Comparison of ENCODE assay signal across 28 mouse cellular contexts in genomic region chr4:140637269-140637668, GRCm38 (mm10). TPM values are rescaled to one million over a fixed set of nuclear protein-coding genes. Genes with fewer than 3 reads are reported as not detected.
DNase-seq lines count a peak whose midpoint lies in the region; ATAC-seq and TF ChIP-seq lines count a peak whose summit lies in the region.
"Had no signal": no experiment of that assay in that cellular context is flagged by ENCODE, and none has a peak within 500 bp of the region (broad histone marks: within the 10 kb centered on the region; RNA-seq: fewer than 3 reads in every experiment).

No protein-coding gene starts in this region.

- ATAC-seq in hindbrain, embryonic 11.5 days (ENCODE audit: low FRiP score) = no peak
- 0 out of 2 replicates have a peak, but pooled peaks have one; percentile 10 for ATAC-seq in limb, embryonic 14.5 days (ENCODE audit: low FRiP score, low read depth)
- ATAC-seq: forebrain, embryonic 13.5 days; intestine, postnatal 0 days; lung, postnatal 0 days had no signal

- DNase-seq in cerebellum, adult 18-20 months = peak; percentile 47 to 66
- DNase-seq in cerebellum, adult 9-11 months = no peak
- DNase-seq in hindbrain, embryonic 10.5 days (ENCODE audit: low spot score) = no peak
- DNase-seq in hindbrain, embryonic 11.5 days (ENCODE audit: low spot score) = no peak
- DNase-seq in limb, embryonic 14.5 days (ENCODE audit: low spot score) = no peak
- no peak for DNase-seq in limb, embryonic 10.5 days (ENCODE audit: low spot score)
- DNase-seq in cerebellum, postnatal 25 days = peak; percentile 66 to 70
- no peak for DNase-seq in urinary bladder, postnatal 36 days (ENCODE audit: low spot score in 2 of 2)
- DNase-seq: adrenal gland, postnatal 10 days; gastrocnemius, postnatal 36 days; heart, adult 18-20 months; heart, postnatal 36 days; kidney, postnatal 14 days; liver, embryonic 13.5 days; lung, adult 18-20 months; midbrain, embryonic 14.5 days; right cerebral cortex, adult 18-20 months; spleen, adult 18-20 months; thymus, postnatal 25 days had no signal

- no peak overlapping the region for H3K9ac ChIP-seq in hindbrain, embryonic 11.5 days (ENCODE audit: low read depth, low read length)
- H3K9ac ChIP-seq in limb, embryonic 14.5 days (ENCODE audit: low read depth, low read length, severe bottlenecking) = no peak overlapping the region
- H3K9ac ChIP-seq: forebrain, embryonic 13.5 days; hindbrain, embryonic 14.5 days; limb, embryonic 15.5 days; liver, embryonic 13.5 days had no signal

- no peak for TF ChIP-seq POLR2A in limb, embryonic 14.5 days (IDR thresholded peaks at IDR 0.05; ENCODE audit: borderline replicate concordance, extremely low read depth, insufficient read depth, insufficient read length)

- H3K36me3 ChIP-seq in hindbrain, embryonic 10.5 days = peaks cover 79% of the 10 kb centered on the region
- no peaks in the 10 kb centered on the region for H3K36me3 ChIP-seq in hindbrain, embryonic 11.5 days (ENCODE audit: control insufficient read depth, insufficient read depth, low read length)
- H3K36me3 ChIP-seq in limb, embryonic 14.5 days (ENCODE audit: control insufficient read depth, insufficient read depth, low read length) = peaks cover 10% of the 10 kb centered on the region; the same call in 1 of the 2 replicates
- H3K36me3 ChIP-seq in limb, embryonic 10.5 days = peaks cover 30% of the 10 kb centered on the region
- H3K36me3 ChIP-seq: limb, embryonic 15.5 days; liver, embryonic 13.5 days had no signal

- 0 out of 2 replicates have a peak overlapping the region, but pooled peaks have one; percentile 16 for H3K27ac ChIP-seq in hindbrain, embryonic 10.5 days
- H3K27ac ChIP-seq in hindbrain, embryonic 11.5 days (ENCODE audit: low read depth, low read length) = no peak overlapping the region
- H3K27ac ChIP-seq in limb, embryonic 14.5 days (replicated peaks; ENCODE audit: low read depth, low read length) = no peak overlapping the region
- no peak overlapping the region for H3K27ac ChIP-seq in limb, embryonic 10.5 days
- H3K27ac ChIP-seq: forebrain, embryonic 13.5 days; hindbrain, embryonic 14.5 days; layer of hippocampus, adult 2 months; limb, embryonic 15.5 days; liver, embryonic 13.5 days; macrophage had no signal

- H3K4me2 ChIP-seq in hindbrain, embryonic 11.5 days (replicated peaks; ENCODE audit: low read depth, low read length) = no peak overlapping the region
- no peak overlapping the region for H3K4me2 ChIP-seq in limb, embryonic 14.5 days (replicated peaks; ENCODE audit: low read depth, low read length, severe bottlenecking)
- H3K4me2 ChIP-seq: forebrain, embryonic 13.5 days; heart, embryonic 11.5 days; hindbrain, embryonic 14.5 days; limb, embryonic 15.5 days; liver, embryonic 13.5 days had no signal

- H3K4me3 ChIP-seq in hindbrain, embryonic 10.5 days = no peak overlapping the region
- H3K4me3 ChIP-seq in hindbrain, embryonic 11.5 days (ENCODE audit: low read depth, low read length) = no peak overlapping the region
- H3K4me3 ChIP-seq in limb, embryonic 14.5 days (replicated peaks; ENCODE audit: low read length) = no peak overlapping the region
- H3K4me3 ChIP-seq in limb, embryonic 10.5 days = no peak overlapping the region
- H3K4me3 ChIP-seq: forebrain, embryonic 13.5 days; layer of hippocampus, adult 2 months; limb, embryonic 15.5 days; liver, embryonic 13.5 days had no signal

- WGBS in hindbrain, embryonic 10.5 days = 82% methylated on average over 8 of the region's 8 CpGs
- WGBS in hindbrain, embryonic 11.5 days = 87% methylated on average over 8 of the region's 8 CpGs
- WGBS in limb, embryonic 14.5 days = 81% methylated on average over 8 of the region's 8 CpGs
- WGBS in limb, embryonic 10.5 days = 79% methylated on average over 8 of the region's 8 CpGs

- H3K4me1 ChIP-seq in hindbrain, embryonic 10.5 days (replicated peaks) = peaks cover 65% of the 10 kb centered on the region
- H3K4me1 ChIP-seq in hindbrain, embryonic 11.5 days (replicated peaks; ENCODE audit: control insufficient read depth, insufficient read depth, low read length) = peaks cover 6% of the 10 kb centered on the region; the same call in 1 of the 2 replicates
- no peaks in the 10 kb centered on the region for H3K4me1 ChIP-seq in limb, embryonic 14.5 days (ENCODE audit: control insufficient read depth, insufficient read depth, low read length)
- peaks cover 40% of the 10 kb centered on the region for H3K4me1 ChIP-seq in limb, embryonic 10.5 days

- H3K9me3 ChIP-seq in hindbrain, embryonic 10.5 days = peaks cover 1% of the 10 kb centered on the region; the same call in 1 of the 2 replicates
- H3K9me3 ChIP-seq in hindbrain, embryonic 11.5 days (ENCODE audit: control insufficient read depth, low read length) = no peaks in the 10 kb centered on the region
- H3K9me3 ChIP-seq in limb, embryonic 14.5 days (ENCODE audit: control insufficient read depth, low read length) = no peaks in the 10 kb centered on the region
- H3K9me3 ChIP-seq in limb, embryonic 10.5 days (replicated peaks) = no peaks in the 10 kb centered on the region; the same call in 1 of the 2 replicates
- H3K9me3 ChIP-seq: limb, embryonic 15.5 days; liver, embryonic 13.5 days had no signal

- H3K27me3 ChIP-seq in hindbrain, embryonic 10.5 days (ENCODE audit: insufficient read depth, poor library complexity, severe bottlenecking) = no peaks in the 10 kb centered on the region
- no peaks in the 10 kb centered on the region for H3K27me3 ChIP-seq in hindbrain, embryonic 11.5 days (ENCODE audit: control insufficient read depth, insufficient read depth, low read length)
- no peaks in the 10 kb centered on the region for H3K27me3 ChIP-seq in limb, embryonic 14.5 days (ENCODE audit: control insufficient read depth, insufficient read depth, low read length)
- no peaks in the 10 kb centered on the region for H3K27me3 ChIP-seq in limb, embryonic 10.5 days (ENCODE audit: low read depth, poor library complexity, severe bottlenecking)
- H3K27me3 ChIP-seq: forebrain, embryonic 13.5 days; limb, embryonic 15.5 days; liver, embryonic 13.5 days; Patski had no signal

RNA-seq across cellular contexts. Expression of gene Arhgef10l, which starts 28.5 kb away (rescaled TPM):
- polyA plus RNA-seq in hindbrain, embryonic 10.5 days (2016; fragmentation: Nextera tagmentation; extraction: Ambion mirVana) = 23.7 and 32.3 TPM in 2 replicates
- 13.8 and 14.5 TPM in 2 replicates for polyA plus RNA-seq in hindbrain, embryonic 11.5 days (2014; fragmentation: Nextera tagmentation; extraction: Ambion mirVana)
- polyA plus RNA-seq in limb, embryonic 14.5 days (2012; rRNA removed) = 19.5 and 25.4 TPM in 2 replicates
- 13.7 and 15.2 TPM in 2 replicates for polyA plus RNA-seq in limb, embryonic 14.5 days (2014; fragmentation: Nextera tagmentation; extraction: Ambion mirVana)
- polyA plus RNA-seq in limb, embryonic 10.5 days (2016; fragmentation: Nextera tagmentation; extraction: Ambion mirVana) = 13.2 and 17.1 TPM in 2 replicates

Comparison
In these comparisons a context has a peak if more than half of its experiments do, and no peak if none do; other contexts are left out.
1. DNase-seq: peak in cerebellum, adult 18-20 months (2 of 2) and cerebellum, postnatal 25 days (2 of 2); none in cerebellum, adult 9-11 months (single experiment), hindbrain, embryonic 10.5 days (single experiment), hindbrain, embryonic 11.5 days (single experiment), limb, embryonic 14.5 days (single experiment), limb, embryonic 10.5 days (single experiment) and urinary bladder, postnatal 36 days (0 of 2).